22 mouse cellular contexts compared by ENCODE assay signal in genomic region chr10:111106411-111106810, GRCm38 (mm10).
"Had no signal": no experiment of that assay in that cellular context is flagged by ENCODE, and none has a peak within 500 bp of the region (broad histone marks: within the 10 kb centered on the region; RNA-seq: fewer than 3 reads in every experiment).

No protein-coding gene starts in this region.

- H3K27ac ChIP-seq: intestine, embryonic 15.5 days; layer of hippocampus, adult 2 months; limb, embryonic 10.5 days; limb, embryonic 13.5 days; liver, embryonic 14.5 days; macrophage; midbrain, embryonic 12.5 days; midbrain, embryonic 15.5 days; neural tube, embryonic 12.5 days; neural tube, embryonic 15.5 days; stomach, embryonic 15.5 days had no signal

- H3K9me3 ChIP-seq: intestine, embryonic 15.5 days; limb, embryonic 10.5 days; limb, embryonic 13.5 days; midbrain, embryonic 12.5 days; midbrain, embryonic 15.5 days; neural tube, embryonic 12.5 days; neural tube, embryonic 15.5 days; stomach, embryonic 15.5 days had no signal

- H3K4me3 ChIP-seq: intestine, embryonic 15.5 days; layer of hippocampus, adult 2 months; limb, embryonic 10.5 days; limb, embryonic 13.5 days; midbrain, embryonic 12.5 days; midbrain, embryonic 15.5 days; neural tube, embryonic 12.5 days; neural tube, embryonic 15.5 days; stomach, embryonic 15.5 days had no signal

- H3K4me1 ChIP-seq: intestine, embryonic 15.5 days; limb, embryonic 10.5 days; midbrain, embryonic 12.5 days; midbrain, embryonic 15.5 days; neural tube, embryonic 12.5 days; stomach, embryonic 15.5 days had no signal

- H3K4me2 ChIP-seq: intestine, embryonic 15.5 days; limb, embryonic 13.5 days; lung, embryonic 14.5 days; midbrain, embryonic 12.5 days; midbrain, embryonic 15.5 days; neural tube, embryonic 12.5 days; neural tube, embryonic 15.5 days; stomach, embryonic 15.5 days had no signal

- H3K36me3 ChIP-seq: intestine, embryonic 15.5 days; limb, embryonic 10.5 days; limb, embryonic 13.5 days; midbrain, embryonic 12.5 days; midbrain, embryonic 15.5 days; neural tube, embryonic 12.5 days; neural tube, embryonic 15.5 days; stomach, embryonic 15.5 days had no signal

- H3K27me3 ChIP-seq: intestine, embryonic 15.5 days; limb, embryonic 13.5 days; midbrain, embryonic 12.5 days; midbrain, embryonic 15.5 days; neural tube, embryonic 12.5 days; neural tube, embryonic 15.5 days; stomach, embryonic 15.5 days had no signal

- DNase-seq: layer of hippocampus, adult 9-11 months; liver; liver, postnatal 0 days; lung, embryonic 14.5 days; right cerebral cortex, adult 18-20 months; right cerebral cortex, postnatal 14 days; right cerebral cortex, postnatal 4 days; thymus, adult 18-20 months; thymus, postnatal 36 days had no signal

- H3K9ac ChIP-seq: intestine, embryonic 15.5 days; limb, embryonic 13.5 days; liver, embryonic 14.5 days; liver, postnatal 0 days; lung, embryonic 14.5 days; midbrain, embryonic 12.5 days; midbrain, embryonic 15.5 days; neural tube, embryonic 12.5 days; neural tube, embryonic 15.5 days; stomach, embryonic 15.5 days had no signal

- ATAC-seq: hindbrain, embryonic 16.5 days; intestine, embryonic 15.5 days; liver, postnatal 0 days; lung, postnatal 0 days; midbrain, embryonic 15.5 days had no signal
